Mouse (Mus musculus) CH12.LX (cell line): ENCODE results near the gene Inppl1. TPM values are rescaled to one million over a fixed set of nuclear protein-coding genes. Genes with fewer than 3 reads are reported as not detected.

Experiments used
- DNase-seq: peaks from one replicate; pipeline ENCODE4 v3.0.0-alpha.2; 2013; ENCODE audit errors: extremely low read depth
- H3K27ac ChIP-seq: 2 replicates; pipeline ENCODE4 v1.5.1; 2012; ENCODE audit warnings: low read depth, mild to moderate bottlenecking, control low read depth, moderate library complexity; ENCODE audit not compliant: insufficient read depth
- H3K27me3 ChIP-seq: replicated peaks from 2 replicates; pipeline ENCODE3; 2012; ENCODE audit warnings: inconsistent platforms
- H3K36me3 ChIP-seq, 2 experiments: replicated peaks in 1 of 2; 2 replicates each; pipeline versions ENCODE3 to v1.6.1; 2012; ENCODE audit warnings: inconsistent platforms in 1 of 2, low read length in 1 of 2, mild to moderate bottlenecking in 1 of 2, mixed read lengths in 1 of 2, moderate library complexity in 1 of 2; ENCODE audit not compliant: control insufficient read depth in 1 of 2, insufficient read depth in 1 of 2
- H3K4me1 ChIP-seq, 2 experiments: 2 replicates each; pipeline ENCODE4 v1.6.1; 2012; ENCODE audit warnings: inconsistent platforms in 1 of 2, moderate library complexity in 1 of 2; ENCODE audit not compliant: insufficient read depth in 2 of 2, control insufficient read depth in 1 of 2
- H3K4me2 ChIP-seq: 2 replicates; pipeline ENCODE4 v1.6.1; 2012; ENCODE audit warnings: low read depth, mild to moderate bottlenecking, control low read depth; ENCODE audit not compliant: poor library complexity, insufficient read depth, severe bottlenecking
- H3K4me3 ChIP-seq, 3 experiments: fragments of 150-350 bp in 1 of 3; sonication (generic) in 1 of 3; replicated peaks in 1 of 3; 2 replicates each; pipeline versions ENCODE3 to v1.5.1; 2011 to 2012; ENCODE audit warnings: low read depth in 2 of 3, low read length in 2 of 3, mild to moderate bottlenecking in 2 of 3, moderate library complexity in 2 of 3, control low read depth in 1 of 3, improper control_type of control experiment in 1 of 3, inconsistent platforms in 1 of 3, mixed read lengths in 1 of 3; ENCODE audit not compliant: poor library complexity in 1 of 3
- H3K79me2 ChIP-seq: replicated peaks from 2 replicates; pipeline ENCODE4 v1.6.1; 2012; ENCODE audit warnings: mild to moderate bottlenecking, moderate library complexity; ENCODE audit not compliant: control insufficient read depth, poor library complexity, insufficient read depth, severe bottlenecking; ENCODE audit errors: extremely low read depth
- H3K9ac ChIP-seq: 2 replicates; pipeline ENCODE4 v1.6.1; 2012; ENCODE audit warnings: low read depth, mild to moderate bottlenecking, control low read depth, moderate library complexity; ENCODE audit not compliant: insufficient read depth
- H3K9me3 ChIP-seq: replicated peaks from 2 replicates; pipeline ENCODE3; 2012; ENCODE audit warnings: low read length, inconsistent platforms, mixed read lengths
- BHLHE40 ChIP-seq: IDR thresholded peaks from 2 replicates; pipeline ENCODE4 v1.6.1; 2011; ENCODE audit warnings: mild to moderate bottlenecking, low read depth, low read length, improper control_type of control experiment
- CTCF ChIP-seq, 2 experiments: IDR thresholded peaks in 1 of 2; conservative IDR thresholded peaks in 1 of 2; 2 replicates each; pipeline ENCODE4 v1.5.1; 2011 to 2012; ENCODE audit warnings: low read depth in 2 of 2, low read length in 2 of 2, improper control_type of control experiment in 1 of 2, inconsistent platforms in 1 of 2, mild to moderate bottlenecking in 1 of 2, moderate library complexity in 1 of 2
- E2F4 ChIP-seq: IDR thresholded peaks from 2 replicates; pipeline ENCODE4 v1.6.1; 2011; ENCODE audit warnings: low read depth, low read length, improper control_type of control experiment; ENCODE audit not compliant: insufficient replicate concordance
- ELF1 ChIP-seq: IDR thresholded peaks from 2 replicates; pipeline ENCODE4 v1.6.1; 2014; ENCODE audit warnings: low read depth, mild to moderate bottlenecking, inconsistent platforms, low read length, improper control_type of control experiment
- EP300 ChIP-seq: IDR thresholded peaks from 2 replicates; pipeline ENCODE4 v1.6.1; 2011; ENCODE audit warnings: low read length, improper control_type of control experiment
- HCFC1 ChIP-seq: IDR thresholded peaks from 2 replicates; pipeline ENCODE4 v1.6.1; 2012; ENCODE audit warnings: low read depth, mild to moderate bottlenecking, inconsistent platforms, low read length, improper control_type of control experiment
- JUND ChIP-seq: conservative IDR thresholded peaks from 2 replicates; pipeline ENCODE4 v1.6.1; 2011; ENCODE audit warnings: low read depth, low read length, improper control_type of control experiment
- KAT2A ChIP-seq: IDR thresholded peaks from 2 replicates; pipeline ENCODE4 v1.6.1; 2012; ENCODE audit warnings: low read length, improper control_type of control experiment, inconsistent platforms; ENCODE audit not compliant: insufficient replicate concordance
- MAFK ChIP-seq: IDR thresholded peaks from 2 replicates; pipeline ENCODE4 v1.6.1; 2011; ENCODE audit warnings: low read length, improper control_type of control experiment; ENCODE audit not compliant: insufficient replicate concordance
- MAX ChIP-seq: IDR thresholded peaks from 2 replicates; pipeline ENCODE4 v1.6.1; 2011; ENCODE audit warnings: low read length, improper control_type of control experiment
- MAZ ChIP-seq: IDR thresholded peaks from 2 replicates; pipeline ENCODE4 v1.6.1; 2012; ENCODE audit warnings: low read depth, mild to moderate bottlenecking, inconsistent platforms, low read length, improper control_type of control experiment, moderate library complexity
- MEF2A ChIP-seq: IDR thresholded peaks from 2 replicates; pipeline ENCODE4 v1.6.1; 2014; ENCODE audit warnings: low read depth, mild to moderate bottlenecking, inconsistent platforms, low read length, improper control_type of control experiment, borderline replicate concordance
- MXI1 ChIP-seq: IDR thresholded peaks from 2 replicates; pipeline ENCODE4 v1.6.1; 2011; ENCODE audit warnings: mild to moderate bottlenecking, low read depth, low read length, improper control_type of control experiment
- PAX5 ChIP-seq: IDR thresholded peaks from 2 replicates; pipeline ENCODE4 v1.6.1; 2012; ENCODE audit warnings: low read length, inconsistent platforms, mixed read lengths
- POLR2A ChIP-seq: IDR thresholded peaks from 2 replicates; pipeline ENCODE4 v1.6.1; 2011; ENCODE audit warnings: low read depth, mild to moderate bottlenecking, improper control_type of control experiment, low read length
- RAD21 ChIP-seq: IDR thresholded peaks from 2 replicates; pipeline ENCODE4 v1.6.1; 2011; ENCODE audit warnings: low read depth, mild to moderate bottlenecking, low read length, improper control_type of control experiment, moderate library complexity
- RCOR1 ChIP-seq: conservative IDR thresholded peaks from 2 replicates; pipeline ENCODE4 v1.6.1; 2012; ENCODE audit warnings: low read depth, mild to moderate bottlenecking, inconsistent platforms, low read length, improper control_type of control experiment
- SIN3A ChIP-seq: IDR thresholded peaks from 2 replicates; pipeline ENCODE4 v1.6.1; 2012; ENCODE audit warnings: low read length, improper control_type of control experiment, inconsistent platforms
- TBP ChIP-seq: conservative IDR thresholded peaks from 2 replicates; pipeline ENCODE4 v1.6.1; 2011; ENCODE audit warnings: low read depth, low read length, improper control_type of control experiment
- UBTF ChIP-seq: IDR thresholded peaks from 2 replicates; pipeline ENCODE4 v1.6.1; 2012; ENCODE audit warnings: low read depth, mild to moderate bottlenecking, inconsistent platforms, low read length, improper control_type of control experiment, moderate library complexity
- USF1 ChIP-seq: IDR thresholded peaks from 2 replicates; pipeline ENCODE4 v1.6.1; 2014; ENCODE audit warnings: low read depth, mild to moderate bottlenecking, inconsistent platforms, low read length, improper control_type of control experiment
- ZKSCAN1 ChIP-seq: IDR thresholded peaks from 2 replicates; pipeline ENCODE4 v1.6.1; 2012; ENCODE audit warnings: low read depth, inconsistent platforms, low read length, improper control_type of control experiment, borderline replicate concordance
- dilution Hi-C: fragments of 300-500 bp; cut with MboI; formaldehyde crosslinking; loops from 2 replicates; pipeline ENCODE4 v1.14.3; 2020; ENCODE audit warnings: low sequenced_read_pairs; ENCODE audit not compliant: extremely low pct_unique_long_range_greater_than_20kb, extremely low pct_ligation_motif_present
- in situ Hi-C: fragments of 300-500 bp; cut with MboI; formaldehyde crosslinking; loops from 3 replicates; pipeline ENCODE4 v1.14.3; 2019; ENCODE audit warnings: low sequenced_read_pairs, low pct_ligation_motif_present, low pct_unique_long_range_greater_than_20kb, mixed read lengths
- polyA plus RNA-seq: library from polyadenylated mRNA; unstranded; fragments of >175 nt; gene quantifications from 2 replicates; pipeline ENCODE4 v1.2.1, GENCODE M21; 2012; ENCODE audit warnings: low read depth; ENCODE audit not compliant: insufficient read length
- total RNA-seq, 2 experiments: library from RNA; depleted of rRNA; stranded (reverse); fragments of 300-350 nt in 1 of 2; fragments of >200 nt in 1 of 2; gene quantifications; 2 replicates each; pipeline ENCODE4 v1.2.3; 2012 to 2014

Inppl1 gene
- total and polyA plus RNA-seq, 3 experiments: 27.3 to 44.3 (median 37.9) TPM

DNA sequence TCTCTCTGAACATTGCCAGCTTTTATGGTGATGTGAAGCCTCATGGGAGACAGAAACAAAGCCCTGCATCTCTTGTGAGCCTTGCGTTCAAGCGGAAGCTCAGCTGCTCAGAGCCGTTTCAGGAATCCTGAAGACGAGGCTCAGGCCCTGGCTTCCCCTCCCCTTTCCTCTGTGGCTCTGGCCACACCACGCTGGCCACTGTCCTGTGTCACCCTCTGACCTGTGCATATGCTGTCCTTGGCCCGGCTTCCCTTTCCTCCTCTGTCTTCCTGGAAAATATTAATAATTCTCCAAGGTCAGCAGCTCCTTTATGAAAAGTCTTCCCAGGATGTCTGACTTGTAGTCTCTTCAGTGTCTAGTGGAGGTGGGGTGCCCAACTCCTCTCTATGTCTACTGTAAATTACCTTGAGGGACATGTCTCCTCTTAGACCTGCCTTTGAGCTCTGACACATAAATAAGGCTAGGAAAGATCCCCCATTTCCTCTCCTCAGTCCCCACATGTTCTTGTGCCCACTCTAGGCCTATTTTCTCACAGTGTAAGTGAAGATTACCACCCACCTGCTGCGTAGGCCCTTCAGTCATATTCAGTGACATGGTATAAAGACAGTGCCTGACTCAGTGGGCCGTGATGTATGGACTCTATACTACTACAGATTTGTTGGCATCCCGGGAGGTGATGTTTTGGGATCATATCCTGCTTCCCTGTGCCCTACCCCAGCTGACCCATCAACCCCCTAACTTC lies 44.6 kb upstream of the Inppl1 start:
- dilution Hi-C loops: no loop called here
- H3K79me2 ChIP-seq: no peaks in the 10 kb centered on the region
- H3K4me1 ChIP-seq: peaks cover 0 to 9% of the 10 kb centered on the region in 2 experiments; a peak in 3 of 4 replicates
- no peak overlapping the region for H3K9ac ChIP-seq
- H3K9me3 ChIP-seq: no peaks in the 10 kb centered on the region
- no peaks in the 10 kb centered on the region for H3K36me3 ChIP-seq
- no peak overlapping the region for H3K4me3 ChIP-seq
- H3K4me2 ChIP-seq: no peak overlapping the region
- TF ChIP-seq HCFC1: no peak
- no peak for TF ChIP-seq E2F4
- no peak for TF ChIP-seq MAZ
- no peak for TF ChIP-seq USF1
- no peak for TF ChIP-seq POLR2A
- TF ChIP-seq MXI1: no peak
- TF ChIP-seq KAT2A: no peak
- no peak for TF ChIP-seq SIN3A
- TF ChIP-seq PAX5: no peak
- no peak for TF ChIP-seq MAFK
- no peak for TF ChIP-seq RAD21
- no peaks in the 10 kb centered on the region for H3K27me3 ChIP-seq
- H3K27ac ChIP-seq: no peak overlapping the region
- DNase-seq: no peak
- in situ Hi-C loops: no loop called here

DNA sequence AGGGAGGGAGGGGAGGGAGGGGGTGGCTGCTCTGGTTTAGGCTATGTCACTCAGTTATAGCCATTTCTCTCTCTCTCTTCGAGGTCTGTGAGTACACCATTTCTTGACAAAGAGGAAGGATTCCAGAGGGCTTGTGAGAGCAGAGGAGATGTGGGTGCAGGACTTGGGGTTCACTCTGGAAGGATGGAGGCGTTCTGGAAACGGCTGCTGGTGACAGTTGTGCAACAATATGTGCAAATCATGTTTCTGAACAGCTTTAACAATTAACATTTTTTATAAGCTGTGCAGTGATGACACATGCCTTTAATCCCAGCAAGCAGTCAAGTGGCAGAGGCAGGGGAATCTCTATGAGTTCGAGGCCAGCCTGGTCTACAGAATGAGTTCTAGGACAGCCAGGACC lies 42.8 kb upstream of the Inppl1 start:
- no peak overlapping the region for H3K27ac ChIP-seq
- H3K9me3 ChIP-seq: no peaks in the 10 kb centered on the region
- TF ChIP-seq MAFK (no peak), EP300 (no peak), PAX5 (no peak), CTCF (conservative IDR thresholded peaks at IDR 0.05 in 1 of 2, IDR thresholded peaks at IDR 0.05 in 1 of 2; ENCODE audit: low read depth in 2 of 2, low read length in 2 of 2) (no peak), UBTF (no peak), POLR2A (no peak), HCFC1 (no peak), BHLHE40 (no peak), ELF1 (no peak), TBP (no peak), RCOR1 (no peak), RAD21 (no peak), MAX (no peak), MEF2A (no peak), JUND (no peak), E2F4 (no peak), MXI1 (no peak), ZKSCAN1 (no peak)
- TF ChIP-seq, all 38 proteins: peak for 0
- H3K27me3 ChIP-seq: no peaks in the 10 kb centered on the region
- no peak overlapping the region for H3K4me2 ChIP-seq
- in situ Hi-C loops: no loop called here
- H3K4me3 ChIP-seq: no peak overlapping the region
- H3K4me1 ChIP-seq: no peaks in the 10 kb centered on the region; a peak in 1 of 4 replicates
- dilution Hi-C loops: no loop called here
- no peak overlapping the region for H3K9ac ChIP-seq
- no peaks in the 10 kb centered on the region for H3K79me2 ChIP-seq
- no peak for DNase-seq
- H3K36me3 ChIP-seq: no peaks in the 10 kb centered on the region
